Mouse (Mus musculus) monocyte, adult 2 months (primary cell): ENCODE results near the gene Cryab.

Source experiments
- DNase-seq, 2 experiments: peaks; one replicate each; pipeline ENCODE4 v3.0.0; 2022; ENCODE audit warnings: low spot score in 2 of 2, low read depth in 1 of 2

The Cryab gene

GRCm38 (mm10) chr9:50751323-50751722, at the start of gene Cryab:
Gene Cryab (plus strand): TSS chr9:50751325.
- no peak for DNase-seq

GRCm38 (mm10) chr9:50704907-50705306, 46.2 kb upstream of the Cryab start:
- DNase-seq, result no peak

GRCm38 (mm10) chr9:50709108-50709507, 42.0 kb upstream of the Cryab start:
- no peak for DNase-seq

GRCm38 (mm10) chr9:50711337-50711736, 39.8 kb upstream of the Cryab start:
- no peak for DNase-seq

GRCm38 (mm10) chr9:50714188-50714587, 36.9 kb upstream of the Cryab start:
- no peak for DNase-seq

GRCm38 (mm10) chr9:50718878-50719277, 32.2 kb upstream of the Cryab start:
- DNase-seq, result no peak

GRCm38 (mm10) chr9:50721061-50721460, 30.1 kb upstream of the Cryab start:
- no peak for DNase-seq

- DNase-seq, result no peak
These were observed 28.6 kb upstream of the Cryab start for GRCm38 (mm10) chr9:50722451-50722911.

GRCm38 (mm10) chr9:50723406-50723805, 27.7 kb upstream of the Cryab start:
- no peak for DNase-seq

GRCm38 (mm10) chr9:50724147-50724546, 27.0 kb upstream of the Cryab start:
- DNase-seq, result no peak

GRCm38 (mm10) chr9:50724661-50725330, 26.3 kb upstream of the Cryab start:
- no peak for DNase-seq

- no peak for DNase-seq
These were observed 25.1 kb upstream of the Cryab start for GRCm38 (mm10) chr9:50725921-50726590.

GRCm38 (mm10) chr9:50727171-50727924, 23.8 kb upstream of the Cryab start:
- no peak for DNase-seq

GRCm38 (mm10) chr9:50727925-50728651, 23.0 kb upstream of the Cryab start:
- DNase-seq, result no peak

- no peak for DNase-seq
These were observed 21.5 kb upstream of the Cryab start for GRCm38 (mm10) chr9:50729600-50729999.

GRCm38 (mm10) chr9:50732560-50732959, 18.6 kb upstream of the Cryab start:
- no peak for DNase-seq

- no peak for DNase-seq
These were observed 16.1 kb upstream of the Cryab start for GRCm38 (mm10) chr9:50734989-50735388.

GRCm38 (mm10) chr9:50738914-50739870, 11.9 kb upstream of the Cryab start, which contains the start of gene Dixdc1:
Gene Dixdc1 (minus strand): TSS chr9:50739517.
- DNase-seq, result peak; percentile 55 to 81

GRCm38 (mm10) chr9:50740867-50741784, 10.0 kb upstream of the Cryab start:
- no peak for DNase-seq
